ENCODE assay signal across 8 mouse cellular contexts in the genomic region with DNA sequence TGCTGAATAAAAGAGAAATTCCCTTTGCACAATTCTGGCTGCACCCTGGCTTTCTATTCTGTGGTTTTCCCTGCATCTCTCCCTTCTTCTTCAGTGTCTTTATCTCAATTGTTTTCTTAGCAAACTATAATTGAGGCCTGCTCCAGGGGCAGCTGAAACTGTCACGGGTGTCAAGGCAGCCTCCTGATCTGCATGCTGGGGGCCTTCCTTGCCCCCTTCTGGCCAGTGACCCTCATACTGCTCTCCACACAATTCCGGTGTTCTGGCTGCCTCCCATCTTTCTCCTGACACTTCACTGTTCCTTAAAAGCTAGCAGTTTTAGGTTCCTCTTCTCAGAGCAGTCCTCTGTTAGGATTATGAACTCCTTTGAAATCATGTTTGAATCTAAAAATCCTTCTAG. TPM values are rescaled to one million over a fixed set of nuclear protein-coding genes. Genes with fewer than 3 reads are reported as not detected.
DNase-seq lines count a peak whose midpoint lies in the region; ATAC-seq lines count a peak whose summit lies in the region.

No protein-coding gene starts in this region.

- peaks cover 8% of the 10 kb centered on the region for H3K4me1 ChIP-seq in neural tube, embryonic 11.5 days (ENCODE audit: control insufficient read depth, insufficient read depth, low read length)
- H3K4me1 ChIP-seq in forebrain, embryonic 11.5 days (replicated peaks; ENCODE audit: control insufficient read depth, insufficient read depth, low read length): peaks cover 6% of the 10 kb centered on the region
- H3K4me1 ChIP-seq in limb, embryonic 13.5 days: peaks cover 12% of the 10 kb centered on the region
- H3K4me1 ChIP-seq in stomach, embryonic 16.5 days (ENCODE audit: control insufficient read depth, insufficient read depth, low read length): peaks cover 8% of the 10 kb centered on the region

- H3K9me3 ChIP-seq in neural tube, embryonic 11.5 days (ENCODE audit: control insufficient read depth, low read length): no peaks in the 10 kb centered on the region
- H3K9me3 ChIP-seq in forebrain, embryonic 11.5 days (ENCODE audit: control insufficient read depth, low read length): no peaks in the 10 kb centered on the region
- no peaks in the 10 kb centered on the region for H3K9me3 ChIP-seq in limb, embryonic 13.5 days
- 0 out of 2 replicates have a peak, but pooled peaks cover 3% of the 10 kb centered on the region for H3K9me3 ChIP-seq in stomach, embryonic 16.5 days (replicated peaks; ENCODE audit: control insufficient read depth, low read length)

- peak overlapping the region; percentile 60 for H3K4me3 ChIP-seq in neural tube, embryonic 11.5 days (ENCODE audit: low read depth, low read length)
- H3K4me3 ChIP-seq in forebrain, embryonic 11.5 days (ENCODE audit: low read depth, low read length): peak overlapping the region; percentile 61
- H3K4me3 ChIP-seq in limb, embryonic 13.5 days: peak overlapping the region; percentile 76
- peak overlapping the region; percentile 79 for H3K4me3 ChIP-seq in stomach, embryonic 16.5 days (replicated peaks; ENCODE audit: low read length)

- no peak for ATAC-seq in neural tube, embryonic 11.5 days (ENCODE audit: insufficient read depth, low FRiP score, low TSS enrichment)
- no peak for ATAC-seq in forebrain, embryonic 11.5 days (replicated peaks; ENCODE audit: low FRiP score)
- no peak for ATAC-seq in limb, embryonic 13.5 days (ENCODE audit: low FRiP score, low read depth)
- no peak for ATAC-seq in stomach, embryonic 16.5 days (ENCODE audit: insufficient read depth, low FRiP score)
- no peak for ATAC-seq in inflammation-experienced regulatory T-cells, adult 6 months

- H3K27ac ChIP-seq in neural tube, embryonic 11.5 days (ENCODE audit: low read depth, low read length): no peak overlapping the region
- H3K27ac ChIP-seq in forebrain, embryonic 11.5 days (ENCODE audit: low read depth, low read length): no peak overlapping the region
- H3K27ac ChIP-seq in limb, embryonic 13.5 days: no peak overlapping the region
- no peak overlapping the region for H3K27ac ChIP-seq in stomach, embryonic 16.5 days (ENCODE audit: low read length)

- WGBS in neural tube, embryonic 11.5 days: 41% methylated on average over 2 of the region's 2 CpGs
- WGBS in forebrain, embryonic 11.5 days: 20% methylated on average over 2 of the region's 2 CpGs
- WGBS in limb, embryonic 13.5 days: 20% methylated on average over 2 of the region's 2 CpGs
- 23% methylated on average over 2 of the region's 2 CpGs for WGBS in stomach, embryonic 16.5 days

- intact Hi-C loops in left cerebral cortex, postnatal 36 days (cut with DNase I): loop anchor here (2.0 kb wide), 1 partner anchor 258 kb away; no protein-coding TSS in a partner anchor
- intact Hi-C loops in left cerebral cortex, postnatal 14 days (cut with DNase I): loop anchor here (5.0 to 10.0 kb wide), 2 partner anchors 257 to 354 kb away; partner anchors contain the start of gene Sv2c

- H3K27me3 ChIP-seq in neural tube, embryonic 11.5 days (ENCODE audit: control insufficient read depth, insufficient read depth, low read length): no peaks in the 10 kb centered on the region
- H3K27me3 ChIP-seq in forebrain, embryonic 11.5 days (ENCODE audit: control insufficient read depth, insufficient read depth, low read length): no peaks in the 10 kb centered on the region
- no peaks in the 10 kb centered on the region for H3K27me3 ChIP-seq in limb, embryonic 13.5 days
- no peaks in the 10 kb centered on the region for H3K27me3 ChIP-seq in stomach, embryonic 16.5 days (ENCODE audit: control insufficient read depth, insufficient read depth, low read length)

- H3K9ac ChIP-seq in neural tube, embryonic 11.5 days (ENCODE audit: low read length): peak overlapping the region; percentile 62
- peak overlapping the region; percentile 66 for H3K9ac ChIP-seq in forebrain, embryonic 11.5 days (ENCODE audit: low read length)
- H3K9ac ChIP-seq in limb, embryonic 13.5 days: peak overlapping the region; percentile 80
- H3K9ac ChIP-seq in stomach, embryonic 16.5 days (ENCODE audit: low read length): peak overlapping the region; percentile 82

- peak overlapping the region; percentile 76 for H3K4me2 ChIP-seq in neural tube, embryonic 11.5 days (ENCODE audit: low read depth)
- H3K4me2 ChIP-seq in forebrain, embryonic 11.5 days (ENCODE audit: low read depth, low read length, severe bottlenecking): peak overlapping the region; percentile 60
- H3K4me2 ChIP-seq in limb, embryonic 13.5 days (replicated peaks): peak overlapping the region; percentile 75
- peak overlapping the region; percentile 68 for H3K4me2 ChIP-seq in stomach, embryonic 16.5 days (ENCODE audit: low read depth, low read length)

- no peak for DNase-seq in neural tube, embryonic 11.5 days (ENCODE audit: low spot score)
- DNase-seq in neural tube, embryonic 10.5 days (ENCODE audit: extremely low spot score, low spot score): no peak
- no peak for DNase-seq in forebrain, embryonic 11.5 days (ENCODE audit: low spot score)
- DNase-seq in left cerebral cortex, postnatal 36 days (ENCODE audit: low spot score in 2 of 2): no peak
- DNase-seq in left cerebral cortex, postnatal 14 days (ENCODE audit: low spot score in 2 of 2): no peak

- no peaks in the 10 kb centered on the region for H3K36me3 ChIP-seq in neural tube, embryonic 11.5 days (ENCODE audit: control insufficient read depth, insufficient read depth, low read length)
- H3K36me3 ChIP-seq in forebrain, embryonic 11.5 days (ENCODE audit: control insufficient read depth, insufficient read depth, low read length): peaks cover 3% of the 10 kb centered on the region; the same call in 1 of the 2 replicates
- H3K36me3 ChIP-seq in limb, embryonic 13.5 days: peaks cover 39% of the 10 kb centered on the region
- peaks cover 8% of the 10 kb centered on the region; the same call in 1 of the 2 replicates for H3K36me3 ChIP-seq in stomach, embryonic 16.5 days (ENCODE audit: control insufficient read depth, insufficient read depth, low read length)

RNA-seq across cellular contexts. Expression of gene Poc5, which starts 1.2 kb away (rescaled TPM):
- 27.2 and 30.2 TPM in 2 replicates for polyA plus RNA-seq in neural tube, embryonic 11.5 days (2014; fragmentation: Nextera tagmentation; extraction: Ambion mirVana)
- 25.8 and 27.3 TPM in 2 replicates for polyA plus RNA-seq in forebrain, embryonic 11.5 days (2014; fragmentation: Nextera tagmentation; extraction: Ambion mirVana)
- polyA plus RNA-seq in limb, embryonic 13.5 days (2015; fragmentation: Nextera tagmentation; extraction: Ambion mirVana): 13.8 and 16.5 TPM in 2 replicates
- 11.9 and 12.6 TPM in 2 replicates for polyA plus RNA-seq in stomach, embryonic 16.5 days (2015; fragmentation: Nextera tagmentation; extraction: Ambion mirVana)
- polyA plus RNA-seq in inflammation-experienced regulatory T-cells, adult 6 months (2017; shearing (Covaris generic)): 10 to 100 TPM; 11.6 to 15.1 (median 12.6) TPM
- 10 to 100 TPM; 30.4 to 36.2 TPM for total RNA-seq in left cerebral cortex, postnatal 36 days (2021)
- total RNA-seq in left cerebral cortex, postnatal 14 days (2021): 10 to 100 TPM; 27.9 to 35.1 TPM
